Mouse (Mus musculus) lung, embryonic 16.5 days (tissue): ENCODE measurements around the gene Ifnk. TPM values are rescaled to one million over a fixed set of nuclear protein-coding genes. Genes with fewer than 3 reads are reported as not detected.

ENCODE experiments used
- ATAC-seq: fragments of 200-750 bp; cut with Nextera tagmentation; 2 replicates; pipeline ENCODE4 v1.8.0; 2017; ENCODE audit warnings: low read depth, mild to moderate bottlenecking, moderate library complexity
- H3K27ac ChIP-seq: fragments of 300-500 bp; sonication (generic); 2 replicates; pipeline ENCODE4 v1.5.1; 2014; ENCODE audit warnings: mild to moderate bottlenecking, control low read depth, low read length
- H3K27me3 ChIP-seq: fragments of 300-500 bp; sonication (generic); 2 replicates; pipeline ENCODE4 v1.6.1; 2014; ENCODE audit warnings: low read depth, low read length, mixed read lengths; ENCODE audit not compliant: control insufficient read depth, insufficient read depth
- H3K36me3 ChIP-seq: fragments of 300-500 bp; sonication (generic); 2 replicates; pipeline ENCODE4 v1.6.1; 2014; ENCODE audit warnings: low read length; ENCODE audit not compliant: control insufficient read depth, insufficient read depth
- H3K4me1 ChIP-seq: fragments of 300-500 bp; sonication (generic); replicated peaks from 2 replicates; pipeline ENCODE4 v1.6.1; 2014; ENCODE audit warnings: low read length, mixed read lengths; ENCODE audit not compliant: control insufficient read depth, insufficient read depth
- H3K4me2 ChIP-seq: fragments of 300-500 bp; sonication (generic); 2 replicates; pipeline ENCODE4 v1.6.1; 2014; ENCODE audit warnings: low read depth, low read length, control low read depth
- H3K4me3 ChIP-seq: fragments of 300-500 bp; sonication (generic); 2 replicates; pipeline ENCODE4 v1.5.1; 2014; ENCODE audit warnings: mild to moderate bottlenecking, low read length, control low read depth
- H3K9ac ChIP-seq: fragments of 300-500 bp; sonication (generic); 2 replicates; pipeline ENCODE4 v1.6.1; 2014; ENCODE audit warnings: low read length, control low read depth
- H3K9me3 ChIP-seq: fragments of 300-500 bp; sonication (generic); 2 replicates; pipeline ENCODE4 v1.6.1; 2016; ENCODE audit warnings: low read length; ENCODE audit not compliant: control insufficient read depth
- WGBS: fragments of 180-500 bp; shearing (Covaris S2); extraction: QIAGEN DNeasy Blood & Tissue Kit; methylation state at CpG from one replicate; pipeline ENCODE4 v1.1.7; 2014; 5-methylcytosine and 5-hydroxymethylcytosine counted together
- polyA plus RNA-seq: library from polyadenylated mRNA; unstranded; fragments of >200 nt; fragmentation: Nextera tagmentation; extraction: Ambion mirVana; gene quantifications from 2 replicates; pipeline ENCODE4 v1.2.1, GENCODE M21; 2015

Ifnk gene
- polyA plus RNA-seq, 1 experiment from 2014 or later, result not detected

DNA sequence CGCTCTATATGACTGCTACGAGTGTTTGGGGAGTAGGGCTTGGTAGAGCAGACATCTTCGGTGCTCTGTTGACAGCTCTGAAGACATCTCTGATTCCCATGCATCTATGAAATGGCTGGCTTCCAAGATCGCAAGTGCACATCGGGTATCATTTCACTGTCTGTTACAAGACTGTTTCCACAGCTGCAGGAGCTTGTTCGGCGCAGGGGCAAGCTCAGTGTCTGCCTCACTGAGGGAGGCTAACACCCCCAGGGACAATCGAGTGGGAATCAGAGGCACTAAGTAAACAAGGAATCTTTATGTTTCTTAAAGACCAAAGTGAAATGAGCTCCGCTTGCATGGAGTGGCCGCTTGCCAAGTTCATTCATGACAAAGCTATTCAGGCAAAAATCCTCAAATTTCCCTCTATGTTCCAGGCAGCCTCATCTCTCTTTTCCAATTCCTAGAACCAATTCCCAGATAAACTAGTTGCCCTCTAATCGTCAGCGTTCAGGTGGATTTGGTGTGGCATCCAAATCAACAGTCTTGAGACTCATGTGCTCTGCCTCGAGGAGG lies 17.8 kb downstream of the Ifnk start:
- no peak overlapping the region for H3K9ac ChIP-seq
- no peaks in the 10 kb centered on the region for H3K9me3 ChIP-seq
- H3K4me1 ChIP-seq, result 0 out of 2 replicates have a peak, but pooled peaks cover 6% of the 10 kb centered on the region
- 43% methylated on average over 13 of the region's 13 CpGs for WGBS
- H3K27me3 ChIP-seq, result no peaks in the 10 kb centered on the region
- no peak overlapping the region for H3K4me2 ChIP-seq
- no peak overlapping the region for H3K27ac ChIP-seq
- H3K36me3 ChIP-seq, result no peaks in the 10 kb centered on the region
- H3K4me3 ChIP-seq, result no peak overlapping the region
- ATAC-seq, result peak; percentile 44

DNA sequence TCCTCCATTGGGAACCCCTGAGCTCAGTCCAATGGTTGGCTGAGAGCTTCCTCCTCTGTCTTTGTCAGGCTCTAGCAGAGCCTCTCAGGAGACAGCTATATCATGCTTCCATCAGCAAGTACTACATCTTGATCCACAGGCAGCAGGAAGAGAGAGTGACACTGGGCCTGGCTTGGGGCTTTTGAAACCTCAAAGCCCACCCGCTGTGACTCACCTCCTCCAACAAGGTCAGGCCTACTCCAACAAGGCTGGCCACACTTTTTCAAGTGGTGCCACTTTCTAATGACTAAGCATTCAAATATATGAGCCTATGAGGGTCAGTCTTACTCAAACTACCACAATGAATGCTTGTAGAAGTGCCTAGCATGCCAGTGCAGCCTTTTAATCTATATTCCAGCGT lies 20.6 kb downstream of the Ifnk start:
- no peak overlapping the region for H3K4me3 ChIP-seq
- no peak overlapping the region for H3K27ac ChIP-seq
- H3K36me3 ChIP-seq, result no peaks in the 10 kb centered on the region
- H3K27me3 ChIP-seq, result no peaks in the 10 kb centered on the region
- H3K9ac ChIP-seq, result no peak overlapping the region
- no peaks in the 10 kb centered on the region for H3K9me3 ChIP-seq
- WGBS, result 86% methylated on average over 2 of the region's 2 CpGs
- no peak for ATAC-seq
- no peak overlapping the region for H3K4me2 ChIP-seq
- 0 out of 2 replicates have a peak, but pooled peaks cover 2% of the 10 kb centered on the region for H3K4me1 ChIP-seq

DNA sequence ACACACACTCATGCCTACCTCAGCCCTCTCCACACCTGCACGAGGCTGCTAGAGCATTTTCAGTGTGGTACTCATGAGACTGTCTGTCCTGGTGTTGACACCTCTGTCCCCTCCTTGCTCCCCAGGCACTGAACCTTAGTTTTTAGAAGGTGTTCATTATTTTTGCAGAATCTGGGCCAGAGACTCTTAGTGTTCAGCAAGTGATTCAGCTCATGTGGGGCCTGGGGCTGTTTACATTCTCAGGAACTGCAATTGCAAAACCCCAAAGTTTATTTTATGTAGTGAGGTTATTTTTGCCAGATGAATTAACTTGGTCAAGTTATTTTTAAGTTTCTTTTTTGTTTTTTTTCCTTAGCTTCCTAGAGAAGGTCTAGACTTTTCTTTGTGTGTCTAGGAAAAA lies 21.7 kb downstream of the Ifnk start:
- Histone ChIP-seq H3K4me3 (no peak overlapping the region), H3K9ac (no peak overlapping the region)
- 33% methylated on average over 1 of the region's 1 CpGs for WGBS

DNA sequence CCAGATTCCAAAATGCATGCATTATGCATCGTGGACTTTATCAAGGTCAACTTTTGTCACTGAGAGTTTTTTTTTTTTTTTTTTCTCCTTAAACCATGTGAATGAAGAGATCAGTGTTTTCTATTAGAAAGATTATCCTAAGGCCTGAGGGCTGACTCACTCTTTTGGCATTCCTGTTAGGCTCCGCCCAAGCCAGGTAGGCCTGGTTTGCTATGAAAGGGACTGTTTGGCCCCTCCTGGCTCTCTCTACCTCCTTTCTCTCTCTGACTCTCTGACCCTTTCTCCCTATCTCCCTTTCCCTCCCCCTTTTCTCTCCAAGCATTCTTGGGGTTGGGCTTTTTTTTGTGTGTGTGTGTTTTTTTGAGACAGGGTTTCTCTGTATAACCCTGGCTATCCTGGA lies 23.7 kb downstream of the Ifnk start:
- Histone ChIP-seq H3K4me3 (no peak overlapping the region), H3K27me3 (no peaks in the 10 kb centered on the region), H3K4me1 (0 out of 2 replicates have a peak, but pooled peaks cover 3% of the 10 kb centered on the region), H3K4me2 (no peak overlapping the region), H3K36me3 (no peaks in the 10 kb centered on the region), H3K27ac (no peak overlapping the region), H3K9ac (no peak overlapping the region), H3K9me3 (no peaks in the 10 kb centered on the region)
- no peak for ATAC-seq
- 72% methylated on average over 2 of the region's 2 CpGs for WGBS

More for the DNA sequence above, 21.7 kb downstream of the Ifnk start:
- no peaks in the 10 kb centered on the region for H3K36me3 ChIP-seq
- H3K27me3 ChIP-seq, result no peaks in the 10 kb centered on the region
- no peak overlapping the region for H3K4me2 ChIP-seq
- 0 out of 2 replicates have a peak, but pooled peaks cover 5% of the 10 kb centered on the region for H3K4me1 ChIP-seq
- no peaks in the 10 kb centered on the region for H3K9me3 ChIP-seq
- no peak for ATAC-seq
- no peak overlapping the region for H3K27ac ChIP-seq

DNA sequence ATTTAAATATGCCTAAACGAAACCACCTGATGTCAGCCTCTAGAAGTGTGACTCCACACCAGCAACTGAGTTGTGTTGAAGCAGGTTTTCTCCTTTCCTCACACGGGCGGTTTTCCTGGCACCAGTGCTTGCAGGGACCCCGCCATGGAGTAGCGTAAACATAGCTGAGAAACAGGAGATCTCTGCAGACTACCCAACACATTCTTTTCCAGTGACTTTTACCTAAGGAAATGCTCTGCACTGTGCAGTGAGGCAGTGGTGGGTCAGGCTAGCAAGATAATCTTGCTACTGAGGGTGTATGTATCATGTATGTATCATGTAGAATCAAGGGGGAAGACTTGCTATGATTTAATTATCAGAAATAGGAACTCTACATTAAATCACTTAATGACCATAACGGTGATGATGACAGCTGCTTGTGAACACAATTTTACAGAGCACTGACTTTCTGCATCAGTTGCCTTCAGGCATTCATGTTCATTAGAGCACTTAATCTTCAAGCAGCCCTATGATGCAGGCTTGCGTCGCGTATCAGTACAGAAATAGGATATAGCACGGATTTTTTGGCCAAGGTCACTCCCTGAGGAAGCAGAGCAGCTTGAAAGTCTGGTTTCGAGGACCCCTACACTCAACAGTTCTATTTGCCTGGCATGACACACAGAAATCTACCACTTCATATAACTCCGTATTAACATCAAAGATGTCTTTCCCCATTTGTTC lies 26.2 kb downstream of the Ifnk start:
- H3K4me3 ChIP-seq, result no peak overlapping the region
- 61% methylated on average over 12 of the region's 12 CpGs for WGBS
- H3K36me3 ChIP-seq, result no peaks in the 10 kb centered on the region
- H3K27me3 ChIP-seq, result no peaks in the 10 kb centered on the region
- no peak for ATAC-seq
- no peak overlapping the region for H3K9ac ChIP-seq
- H3K27ac ChIP-seq, result no peak overlapping the region
- no peaks in the 10 kb centered on the region for H3K9me3 ChIP-seq
- H3K4me1 ChIP-seq, result 0 out of 2 replicates have a peak, but pooled peaks cover 3% of the 10 kb centered on the region
- H3K4me2 ChIP-seq, result no peak overlapping the region

DNA sequence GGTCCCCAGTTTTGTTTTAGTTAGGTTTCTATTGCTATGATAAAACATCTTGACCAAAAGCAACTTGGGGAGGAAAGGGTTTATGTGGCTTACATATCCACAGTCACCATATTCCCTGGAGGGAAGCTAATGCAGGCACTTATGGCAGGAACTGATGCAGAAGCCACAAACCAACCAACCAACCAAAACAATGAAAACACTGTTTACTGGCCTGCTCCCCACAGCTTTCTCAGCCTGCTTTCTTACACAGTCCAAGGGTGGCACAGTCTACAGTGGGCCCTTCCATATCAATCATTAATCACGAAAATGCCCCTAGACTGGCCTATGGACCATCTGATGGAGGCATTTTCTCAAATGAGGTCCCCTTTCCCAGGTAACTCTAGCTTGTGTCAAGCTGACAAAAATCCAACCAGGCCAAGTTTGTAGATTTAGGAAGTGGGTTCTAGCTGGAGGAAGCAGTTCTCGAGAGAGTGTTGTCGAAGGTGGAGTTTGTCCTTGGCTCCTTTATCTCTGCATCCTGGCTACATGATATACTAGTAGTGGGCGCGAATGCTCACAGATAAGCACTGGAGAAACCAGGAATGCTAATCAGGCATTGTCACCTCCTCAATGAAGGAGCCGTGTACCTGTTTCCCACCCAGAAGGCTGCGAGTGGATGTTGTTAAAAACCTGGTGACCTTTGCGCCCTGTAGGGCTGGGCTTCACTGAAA lies 35.9 kb downstream of the Ifnk start:
- 78% methylated on average over 8 of the region's 8 CpGs for WGBS
- no peak overlapping the region for H3K4me3 ChIP-seq

DNA sequence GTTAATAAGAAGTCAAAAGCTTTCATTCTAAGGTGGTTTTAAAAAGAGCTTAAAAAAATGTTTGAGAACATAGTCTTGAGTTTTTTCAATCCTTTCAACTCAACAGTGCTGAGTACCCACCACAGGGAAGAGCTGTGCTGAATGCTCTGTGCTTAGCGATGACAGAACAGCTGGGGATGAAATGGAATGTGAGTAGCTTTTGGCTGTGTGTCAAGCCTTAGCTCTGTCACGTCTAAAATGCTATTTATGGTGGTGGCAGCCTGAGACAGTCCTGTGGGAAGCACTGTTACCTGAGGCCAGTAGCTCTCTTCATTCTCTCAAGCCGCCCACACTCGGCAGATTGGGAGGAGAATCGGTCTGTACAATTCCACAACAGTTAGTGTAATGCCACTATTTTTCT lies 37.9 kb downstream of the Ifnk start:
- H3K27ac ChIP-seq, result no peak overlapping the region
- WGBS, result 69% methylated on average over 5 of the region's 5 CpGs
- ATAC-seq, result no peak

More for the DNA sequence above, 35.9 kb downstream of the Ifnk start:
- H3K9ac ChIP-seq, result no peak overlapping the region
- H3K27me3 ChIP-seq, result no peaks in the 10 kb centered on the region
- no peaks in the 10 kb centered on the region; the same call in 1 of the 2 replicates for H3K36me3 ChIP-seq
- no peak overlapping the region for H3K27ac ChIP-seq
- no peak overlapping the region for H3K4me2 ChIP-seq
- no peaks in the 10 kb centered on the region for H3K9me3 ChIP-seq
- no peak for ATAC-seq
- H3K4me1 ChIP-seq, result no peaks in the 10 kb centered on the region

DNA sequence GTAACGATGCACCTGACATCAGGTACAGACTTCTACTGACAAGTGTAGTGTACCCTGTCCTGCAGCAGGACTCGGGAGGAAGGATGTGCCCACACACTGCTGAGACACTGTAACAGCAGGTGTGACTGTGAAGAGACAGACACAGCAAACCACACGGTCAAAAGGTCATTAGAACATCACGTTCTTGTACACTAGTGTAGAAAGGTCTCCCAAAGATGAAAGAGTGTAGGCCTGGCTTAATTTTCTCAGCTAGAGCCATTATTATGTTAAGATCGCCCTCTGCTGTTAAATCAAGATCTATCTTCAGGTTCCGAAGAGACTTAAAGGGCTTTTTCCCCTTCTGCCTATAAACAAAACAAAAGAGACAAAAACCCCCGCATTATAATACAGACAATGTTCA lies 40.9 kb downstream of the Ifnk start:
- H3K4me3 ChIP-seq, result no peak overlapping the region
- H3K27ac ChIP-seq, result no peak overlapping the region
- peaks cover 3% of the 10 kb centered on the region; the same call in 1 of the 2 replicates for H3K36me3 ChIP-seq
- no peaks in the 10 kb centered on the region for H3K4me1 ChIP-seq
- H3K27me3 ChIP-seq, result no peaks in the 10 kb centered on the region
- WGBS, result 40% methylated on average over 7 of the region's 7 CpGs
- no peaks in the 10 kb centered on the region for H3K9me3 ChIP-seq
- 0 out of 2 replicates have a peak, but pooled peaks have one; percentile 34 for ATAC-seq
- no peak overlapping the region for H3K9ac ChIP-seq
- no peak overlapping the region for H3K4me2 ChIP-seq

More for the DNA sequence above, 37.9 kb downstream of the Ifnk start:
- Histone ChIP-seq H3K36me3 (no peaks in the 10 kb centered on the region; the same call in 1 of the 2 replicates), H3K9ac (no peak overlapping the region), H3K4me2 (no peak overlapping the region), H3K4me1 (no peaks in the 10 kb centered on the region), H3K4me3 (no peak overlapping the region), H3K27me3 (no peaks in the 10 kb centered on the region), H3K9me3 (no peaks in the 10 kb centered on the region)

DNA sequence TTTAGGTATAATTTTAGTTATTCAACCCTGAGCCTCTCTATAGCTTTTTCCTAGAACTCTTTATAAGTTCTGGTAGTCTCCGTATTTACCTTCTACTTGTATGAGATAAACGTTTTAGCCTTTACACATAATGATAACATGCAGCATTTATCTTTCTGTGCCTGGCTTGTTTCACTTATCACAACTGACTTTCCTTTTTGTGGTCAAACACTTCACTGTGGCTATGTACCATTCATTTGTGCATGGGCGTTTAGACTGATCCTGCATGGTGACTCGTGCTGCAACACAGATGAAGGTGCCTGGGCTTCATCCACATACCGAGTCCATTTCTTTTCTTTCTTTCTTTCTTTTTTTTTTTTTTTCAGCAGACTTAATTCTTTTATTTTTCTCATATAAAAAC lies 49.8 kb downstream of the Ifnk start:
- H3K27ac ChIP-seq, result no peak overlapping the region
- no peaks in the 10 kb centered on the region for H3K4me1 ChIP-seq
- ATAC-seq, result no peak
- no peak overlapping the region for H3K4me3 ChIP-seq
- WGBS, result 90% methylated on average over 5 of the region's 5 CpGs
- no peak overlapping the region for H3K9ac ChIP-seq
- H3K9me3 ChIP-seq, result no peaks in the 10 kb centered on the region
- no peaks in the 10 kb centered on the region for H3K27me3 ChIP-seq
- H3K36me3 ChIP-seq, result peaks cover 4% of the 10 kb centered on the region
- H3K4me2 ChIP-seq, result no peak overlapping the region
